Mouse (Mus musculus): Measurements from ENCODE around the gene Rprd1b. TPM values are rescaled to one million over a fixed set of nuclear protein-coding genes. Genes with fewer than 3 reads are reported as not detected.

The Rprd1b gene
- polyA plus RNA-seq, 2 experiments = 14.1 to 21.6 TPM

DNA sequence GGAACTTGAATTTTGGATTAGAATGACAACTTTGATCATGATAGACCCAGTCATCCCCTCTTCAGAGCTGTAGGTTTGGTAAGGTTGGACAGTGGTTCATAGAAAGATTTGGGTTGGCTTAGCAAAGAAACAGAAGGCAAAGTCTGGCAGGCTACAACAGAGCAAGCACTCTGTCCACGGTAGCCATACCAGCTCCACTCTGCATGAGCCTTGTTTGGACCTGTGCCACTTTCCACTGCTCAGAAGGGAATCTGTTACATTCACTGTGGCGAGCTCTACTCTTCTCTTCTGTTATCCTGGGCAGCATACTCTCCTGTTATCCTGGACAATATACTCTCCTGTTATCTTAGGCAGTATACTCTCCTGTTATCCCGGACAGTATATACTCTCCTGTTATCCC lies 29.5 kb upstream of the Rprd1b start:
- no peak overlapping the region for H3K4me2 ChIP-seq (ENCODE audit: low read depth)
- H3K9ac ChIP-seq (replicated peaks) = no peak overlapping the region
- peaks cover 7% of the 10 kb centered on the region; the same call in 1 of the 2 replicates for H3K36me3 ChIP-seq (replicated peaks; ENCODE audit: control insufficient read depth, insufficient read depth, low read depth)
- no peak overlapping the region for H3K4me3 ChIP-seq (ENCODE audit: insufficient read depth in 1 of 2, low read depth in 2 of 2, low read length in 2 of 2)
- H3K4me1 ChIP-seq (replicated peaks; ENCODE audit: control insufficient read depth in 2 of 2, insufficient read depth in 2 of 2, low read length in 1 of 2) = no peaks in the 10 kb centered on the region
- TF ChIP-seq EP300 (IDR thresholded peaks at IDR 0.05; ENCODE audit: low read depth) (no peak), CTCF (IDR thresholded peaks at IDR 0.05; ENCODE audit: low read depth) (no peak)
- ATAC-seq (ENCODE audit: insufficient read depth) = no peak
- WGBS (ENCODE audit: insufficient replicate concordance) = 74% methylated on average over 3 of the region's 3 CpGs
- no peak for DNase-seq (ENCODE audit: low read depth in 3 of 3, low spot score in 3 of 3)
- H3K9me3 ChIP-seq (ENCODE audit: control insufficient read depth, low read length) = no peaks in the 10 kb centered on the region
- H3K27me3 ChIP-seq (ENCODE audit: control insufficient read depth, insufficient read depth, low read length) = no peaks in the 10 kb centered on the region
- no peak overlapping the region for H3K27ac ChIP-seq

- TF ChIP-seq CTCF (IDR thresholded peaks at IDR 0.05; ENCODE audit: low read depth) = no peak
- 50% methylated on average over 6 of the region's 6 CpGs for WGBS (ENCODE audit: insufficient replicate concordance)
- peaks cover 8% of the 10 kb centered on the region for H3K36me3 ChIP-seq (replicated peaks; ENCODE audit: control insufficient read depth, insufficient read depth, low read depth)
- H3K27ac ChIP-seq = no peak overlapping the region
- no peak overlapping the region for H3K4me2 ChIP-seq (ENCODE audit: low read depth)
- no peak overlapping the region for H3K4me3 ChIP-seq (ENCODE audit: insufficient read depth in 1 of 2, low read depth in 2 of 2, low read length in 2 of 2)
- no peaks in the 10 kb centered on the region for H3K9me3 ChIP-seq (ENCODE audit: control insufficient read depth, low read length)
- no peak overlapping the region for H3K9ac ChIP-seq (replicated peaks)
- no peaks in the 10 kb centered on the region for H3K27me3 ChIP-seq (ENCODE audit: control insufficient read depth, insufficient read depth, low read length)
- DNase-seq (ENCODE audit: low read depth in 3 of 3, low spot score in 3 of 3) (no peak), ATAC-seq (ENCODE audit: insufficient read depth) (peak; percentile 47; the same call in 1 of the 2 replicates)
- H3K4me1 ChIP-seq (replicated peaks; ENCODE audit: control insufficient read depth in 2 of 2, insufficient read depth in 2 of 2, low read length in 1 of 2) = peaks cover 2 to 10% of the 10 kb centered on the region in 2 experiments; a peak in 2 of 4 replicates
Observed at GRCm38 (mm10) chr2:158004620-158005019, 23.7 kb upstream of the Rprd1b start.

DNA sequence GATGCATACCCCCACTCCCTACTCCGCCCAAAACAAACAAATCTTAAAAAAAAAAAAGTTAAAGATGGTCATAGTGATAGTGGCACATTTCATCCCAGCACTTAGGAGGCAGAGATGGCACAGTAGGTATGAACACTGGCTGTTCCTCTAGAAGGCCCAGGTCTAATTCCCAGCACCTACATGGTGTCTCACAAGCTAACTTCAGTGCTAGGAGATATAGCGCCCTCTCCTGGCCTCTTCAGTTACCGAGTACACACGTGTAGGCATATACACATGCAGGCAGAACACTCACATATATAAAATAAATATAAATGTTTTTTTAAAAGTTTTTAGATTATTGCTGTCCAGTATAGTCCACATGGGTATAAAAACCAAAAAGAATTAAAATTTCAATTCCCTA lies 22.7 kb upstream of the Rprd1b start:
- no peak overlapping the region for H3K4me2 ChIP-seq (ENCODE audit: low read depth)
- no peak for DNase-seq (ENCODE audit: low read depth in 3 of 3, low spot score in 3 of 3)
- no peak for ATAC-seq (ENCODE audit: insufficient read depth)
- H3K27me3 ChIP-seq (ENCODE audit: control insufficient read depth, insufficient read depth, low read length) = no peaks in the 10 kb centered on the region
- peaks cover 2 to 10% of the 10 kb centered on the region in 2 experiments; a peak in 2 of 4 replicates for H3K4me1 ChIP-seq (replicated peaks; ENCODE audit: control insufficient read depth in 2 of 2, insufficient read depth in 2 of 2, low read length in 1 of 2)
- TF ChIP-seq EP300 (IDR thresholded peaks at IDR 0.05; ENCODE audit: low read depth) (no peak), CTCF (IDR thresholded peaks at IDR 0.05; ENCODE audit: low read depth) (peak; percentile 20; the same call in 1 of the 2 replicates)
- H3K9ac ChIP-seq (replicated peaks) = no peak overlapping the region
- WGBS (ENCODE audit: insufficient replicate concordance) = 86% methylated on average over 4 of the region's 4 CpGs
- no peak overlapping the region for H3K4me3 ChIP-seq (ENCODE audit: insufficient read depth in 1 of 2, low read depth in 2 of 2, low read length in 2 of 2)
- H3K27ac ChIP-seq = no peak overlapping the region
- no peaks in the 10 kb centered on the region for H3K9me3 ChIP-seq (ENCODE audit: control insufficient read depth, low read length)
- peaks cover 6% of the 10 kb centered on the region for H3K36me3 ChIP-seq (replicated peaks; ENCODE audit: control insufficient read depth, insufficient read depth, low read depth)

DNA sequence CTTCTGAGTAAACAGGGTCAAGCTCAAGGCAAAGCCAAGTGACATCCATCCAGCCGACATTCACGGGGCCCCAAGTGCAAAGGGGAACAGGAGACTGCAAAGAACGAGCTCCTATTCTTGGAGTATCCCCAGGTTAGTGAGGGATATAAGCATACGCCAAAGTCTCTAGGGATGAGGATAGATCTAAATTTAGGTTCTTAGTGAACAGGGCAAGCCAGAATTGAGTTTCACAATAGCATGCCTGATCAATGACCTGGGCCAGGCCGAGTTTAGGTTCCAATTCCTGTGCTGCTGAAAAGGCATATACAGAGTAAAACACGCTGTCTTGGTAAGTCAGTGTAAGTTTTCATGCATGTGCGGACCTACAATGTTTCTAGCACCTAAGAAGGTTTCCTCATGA lies 18.9 kb upstream of the Rprd1b start:
- ATAC-seq (ENCODE audit: insufficient read depth) (no peak), DNase-seq (ENCODE audit: low read depth in 3 of 3, low spot score in 3 of 3) (no peak)
- WGBS (ENCODE audit: insufficient replicate concordance) = 80% methylated on average over 7 of the region's 7 CpGs
- no peak overlapping the region for H3K27ac ChIP-seq
- H3K27me3 ChIP-seq (ENCODE audit: control insufficient read depth, insufficient read depth, low read length) = no peaks in the 10 kb centered on the region
- H3K9ac ChIP-seq (replicated peaks) = no peak overlapping the region
- H3K36me3 ChIP-seq (replicated peaks; ENCODE audit: control insufficient read depth, insufficient read depth, low read depth) = peaks cover 6% of the 10 kb centered on the region
- no peaks in the 10 kb centered on the region for H3K9me3 ChIP-seq (ENCODE audit: control insufficient read depth, low read length)
- TF ChIP-seq CTCF (IDR thresholded peaks at IDR 0.05; ENCODE audit: low read depth) (no peak), EP300 (IDR thresholded peaks at IDR 0.05; ENCODE audit: low read depth) (no peak)
- H3K4me2 ChIP-seq (ENCODE audit: low read depth) = no peak overlapping the region
- H3K4me3 ChIP-seq (ENCODE audit: insufficient read depth in 1 of 2, low read depth in 2 of 2, low read length in 2 of 2) = no peak overlapping the region
- H3K4me1 ChIP-seq (replicated peaks; ENCODE audit: control insufficient read depth in 2 of 2, insufficient read depth in 2 of 2, low read length in 1 of 2) = peaks cover 2 to 7% of the 10 kb centered on the region in 2 experiments; a peak in 2 of 4 replicates

DNA sequence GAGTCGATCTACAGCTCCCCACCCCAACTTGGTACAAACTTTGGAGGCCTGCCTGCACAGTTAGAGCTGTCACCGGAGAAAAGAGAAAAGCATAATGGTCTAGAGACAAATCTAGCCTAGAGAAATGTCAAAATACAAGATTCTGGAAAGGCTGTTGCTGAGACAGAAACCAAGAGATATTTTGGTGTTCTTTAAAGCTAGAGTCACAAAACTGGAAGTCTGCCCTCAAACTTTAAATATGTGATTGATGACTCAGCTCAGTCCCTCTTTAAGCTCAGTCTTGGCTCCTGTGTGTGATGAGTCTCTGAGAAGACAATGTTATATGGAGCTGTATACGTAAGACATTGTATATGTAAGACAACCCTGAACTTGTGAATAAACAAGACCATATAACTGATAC lies 15.7 kb upstream of the Rprd1b start:
- H3K4me1 ChIP-seq (replicated peaks; ENCODE audit: control insufficient read depth in 2 of 2, insufficient read depth in 2 of 2, low read length in 1 of 2) = no peaks in the 10 kb centered on the region
- TF ChIP-seq CTCF (IDR thresholded peaks at IDR 0.05; ENCODE audit: low read depth) = no peak
- TF ChIP-seq EP300 (IDR thresholded peaks at IDR 0.05; ENCODE audit: low read depth) = no peak
- DNase-seq (ENCODE audit: low read depth in 3 of 3, low spot score in 3 of 3) = no peak
- WGBS (ENCODE audit: insufficient replicate concordance) = 80% methylated on average over 3 of the region's 3 CpGs
- no peak for ATAC-seq (ENCODE audit: insufficient read depth)
- H3K4me3 ChIP-seq (ENCODE audit: insufficient read depth in 1 of 2, low read depth in 2 of 2, low read length in 2 of 2) = no peak overlapping the region
- no peak overlapping the region for H3K4me2 ChIP-seq (ENCODE audit: low read depth)
- H3K27me3 ChIP-seq (ENCODE audit: control insufficient read depth, insufficient read depth, low read length) = no peaks in the 10 kb centered on the region
- H3K9ac ChIP-seq (replicated peaks) = no peak overlapping the region
- no peak overlapping the region for H3K27ac ChIP-seq
- H3K9me3 ChIP-seq (ENCODE audit: control insufficient read depth, low read length) = no peaks in the 10 kb centered on the region
- H3K36me3 ChIP-seq (replicated peaks; ENCODE audit: control insufficient read depth, insufficient read depth, low read depth) = peaks cover 6% of the 10 kb centered on the region

Measured in liver, embryonic 14.5 days (tissue).